Mouse (Mus musculus): ENCODE results near the gene Zfp369. TPM values are rescaled to one million over a fixed set of nuclear protein-coding genes. Genes with fewer than 3 reads are reported as not detected.

Zfp369 gene
- total and polyA plus RNA-seq, 3 experiments, result 14.1 to 15.3 TPM; not detected in 1

DNA sequence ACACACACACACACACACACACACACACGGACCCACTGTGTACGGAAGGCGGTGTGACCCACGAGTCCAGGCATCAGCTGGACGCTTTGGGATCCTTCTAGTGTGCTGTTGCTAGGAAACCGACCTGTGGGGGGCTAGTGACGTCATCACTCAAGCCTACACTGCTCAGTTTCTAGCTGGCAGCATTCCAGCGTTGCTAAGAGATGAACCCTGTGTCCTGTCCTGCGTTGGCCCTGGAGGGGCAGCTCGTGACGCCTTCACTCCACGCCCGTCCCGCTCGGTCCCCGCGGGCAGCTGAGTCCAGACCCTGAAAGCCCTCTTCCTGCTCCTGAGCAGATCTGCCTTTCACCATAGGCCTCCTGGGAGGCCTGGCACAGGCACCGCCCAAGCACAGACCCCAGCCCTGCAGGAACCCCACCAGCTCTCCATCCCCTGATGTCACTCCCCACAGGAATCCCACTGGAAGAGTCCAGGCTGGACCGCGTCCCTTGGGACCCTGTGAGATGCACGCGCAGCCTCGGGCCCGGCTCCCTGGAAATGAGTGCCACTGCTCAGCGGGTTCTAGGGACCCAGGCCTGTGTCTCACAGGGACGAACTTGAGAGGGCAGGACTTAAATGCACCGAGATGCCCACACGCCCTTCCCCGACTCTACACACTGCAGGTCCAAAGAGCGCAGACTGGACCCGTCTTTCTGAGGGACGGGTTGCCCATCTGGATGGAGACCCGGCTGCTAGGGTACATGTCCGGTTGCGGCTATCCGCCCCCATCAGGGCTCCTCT is 20.2 kb upstream of the Zfp369 start:
- no peak for TF ChIP-seq SIN3A (IDR thresholded peaks at IDR 0.05; ENCODE audit: low read length)
- no peak for TF ChIP-seq GABPA (IDR thresholded peaks at IDR 0.05; ENCODE audit: low read depth, low read length)
- no peak for TF ChIP-seq POLR2A (IDR thresholded peaks at IDR 0.05; ENCODE audit: control insufficient read depth in 1 of 2, insufficient read depth in 1 of 2, low read depth in 1 of 2, low read length in 2 of 2, poor library complexity in 1 of 2)
- no peak for TF ChIP-seq E2F4 (IDR thresholded peaks at IDR 0.05; ENCODE audit: borderline replicate concordance, low read depth, low read length)
- TF ChIP-seq ZC3H11A (IDR thresholded peaks at IDR 0.05; ENCODE audit: low read depth, low read length), result no peak
- no peak for TF ChIP-seq NELFE (IDR thresholded peaks at IDR 0.05; ENCODE audit: low read depth, low read length)
- TF ChIP-seq MAX (IDR thresholded peaks at IDR 0.05; ENCODE audit: low read length), result no peak
- TF ChIP-seq MYB (IDR thresholded peaks at IDR 0.05; ENCODE audit: low read depth, low read length), result no peak
- Histone ChIP-seq H3K9me3 (replicated peaks; ENCODE audit: insufficient read depth, low read length) (no peaks in the 10 kb centered on the region), H3K4me1 (ENCODE audit: control insufficient read depth in 1 of 2, insufficient read depth in 2 of 2, low read length in 2 of 2) (no peaks in the 10 kb centered on the region), H3K36me3 (ENCODE audit: control insufficient read depth in 1 of 2, insufficient read depth in 2 of 2, low read length in 2 of 2) (no peaks in the 10 kb centered on the region; a peak in 1 of 4 replicates), H3K4me3 (ENCODE audit: control insufficient read depth in 1 of 2, insufficient read depth in 1 of 2, low read depth in 2 of 2, low read length in 2 of 2) (no peak overlapping the region), H3K79me2 (ENCODE audit: control insufficient read depth, insufficient read depth, low read length, poor library complexity) (no peaks in the 10 kb centered on the region), H3K27ac (ENCODE audit: control insufficient read depth, low read depth, low read length) (no peak overlapping the region), H3K27me3 (ENCODE audit: control insufficient read depth in 1 of 2, insufficient read depth in 2 of 2, low read length in 2 of 2) (no peaks in the 10 kb centered on the region), H3K9ac (ENCODE audit: control insufficient read depth, low read depth, low read length, poor library complexity, severe bottlenecking) (no peak overlapping the region)
- no peak for DNase-seq (ENCODE audit: low read depth, low spot score)

GRCm38 (mm10) chr13:65259239-65259638 is 19.4 kb upstream of the Zfp369 start, which contains the start of gene Gm10775:
TSS of gene Gm10775 (plus strand) at chr13:65259539.
- Histone ChIP-seq H3K4me3 (ENCODE audit: control insufficient read depth in 1 of 2, insufficient read depth in 1 of 2, low read depth in 2 of 2, low read length in 2 of 2) (no peak within 1 kb of the TSS), H3K4me1 (ENCODE audit: control insufficient read depth in 1 of 2, insufficient read depth in 2 of 2, low read length in 2 of 2) (no peaks in the 10 kb centered on the region), H3K27me3 (ENCODE audit: control insufficient read depth in 1 of 2, insufficient read depth in 2 of 2, low read length in 2 of 2) (no peaks in the 10 kb centered on the region), H3K9ac (ENCODE audit: control insufficient read depth, low read depth, low read length, poor library complexity, severe bottlenecking) (no peak within 1 kb of the TSS), H3K36me3 (ENCODE audit: control insufficient read depth in 1 of 2, insufficient read depth in 2 of 2, low read length in 2 of 2) (no peaks in the 10 kb centered on the region; a peak in 1 of 4 replicates), H3K79me2 (ENCODE audit: control insufficient read depth, insufficient read depth, low read length, poor library complexity) (no peaks in the 10 kb centered on the region), H3K27ac (ENCODE audit: control insufficient read depth, low read depth, low read length) (no peak within 1 kb of the TSS), H3K9me3 (replicated peaks; ENCODE audit: insufficient read depth, low read length) (no peaks in the 10 kb centered on the region)
- TF ChIP-seq RCOR1 (IDR thresholded peaks at IDR 0.05; ENCODE audit: low read depth, low read length), result no peak
- no peak for TF ChIP-seq ZKSCAN1 (IDR thresholded peaks at IDR 0.05; ENCODE audit: low read depth, low read length)
- no peak for TF ChIP-seq POLR2AphosphoS5 (IDR thresholded peaks at IDR 0.05; ENCODE audit: borderline replicate concordance, low read depth, low read length)
- no peak for TF ChIP-seq MAX (IDR thresholded peaks at IDR 0.05; ENCODE audit: low read length)
- TF ChIP-seq GATA1 (IDR thresholded peaks at IDR 0.05; ENCODE audit: low read depth, low read length), result no peak
- no peak for TF ChIP-seq MYB (IDR thresholded peaks at IDR 0.05; ENCODE audit: low read depth, low read length)
- TF ChIP-seq SIN3A (IDR thresholded peaks at IDR 0.05; ENCODE audit: low read length), result no peak
- TF ChIP-seq TAL1 (IDR thresholded peaks at IDR 0.05; ENCODE audit: low read length), result no peak
- no peak for TF ChIP-seq ELF1 (IDR thresholded peaks at IDR 0.05; ENCODE audit: low read depth, low read length)
- no peak for TF ChIP-seq HCFC1 (IDR thresholded peaks at IDR 0.05; ENCODE audit: low read depth, low read length)
- TF ChIP-seq SMC3 (IDR thresholded peaks at IDR 0.05; ENCODE audit: low read depth, low read length), result no peak
- TF ChIP-seq CHD1 (IDR thresholded peaks at IDR 0.05; ENCODE audit: low read depth, low read length), result no peak
- TF ChIP-seq USF1 (IDR thresholded peaks at IDR 0.05; ENCODE audit: low read depth, low read length), result no peak
- DNase-seq (ENCODE audit: low read depth, low spot score), result no peak

Data from MEL (cell line).